Comparison of ENCODE assay signal across 8 mouse cellular contexts in the genomic region with DNA sequence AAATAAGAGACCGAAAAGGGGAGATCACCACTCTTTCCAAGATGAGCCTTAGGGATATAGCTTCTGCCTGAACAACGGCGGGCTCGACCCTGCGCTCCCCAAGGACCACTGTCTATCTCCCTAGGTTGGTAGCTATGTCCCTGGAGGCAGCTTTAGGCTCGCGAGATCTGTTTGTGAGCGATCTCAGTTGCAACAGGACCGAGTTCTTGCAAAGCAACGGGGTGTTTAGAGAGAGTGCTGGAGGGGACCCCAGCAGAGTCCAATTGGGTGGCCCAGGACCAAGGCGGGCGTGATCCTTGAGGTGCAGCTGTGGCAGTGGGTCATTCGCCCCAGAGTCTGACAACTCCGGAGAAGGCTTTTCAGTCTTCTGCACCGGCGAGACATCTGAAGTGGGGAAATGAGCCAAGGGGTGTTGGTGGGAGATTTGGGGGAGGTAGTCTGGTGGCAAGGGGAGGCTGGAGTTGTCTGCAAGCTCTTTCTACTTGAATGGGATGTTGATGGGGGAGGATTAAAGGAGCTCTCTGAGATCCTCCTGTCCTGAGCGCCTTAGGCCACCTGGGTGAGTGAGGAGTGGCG. TPM values are rescaled to one million over a fixed set of nuclear protein-coding genes. Genes with fewer than 3 reads are reported as not detected.
A peak's percentile ranks its signal among the peaks of the same experiment; 100 is the strongest.
DNase-seq lines count a peak whose midpoint lies in the region; ATAC-seq lines count a peak whose summit lies in the region.

No protein-coding gene starts in this region.

- H3K4me3 ChIP-seq in kidney, embryonic 15.5 days (replicated peaks) = peak overlapping the region; percentile 74
- peak overlapping the region; percentile 87 for H3K4me3 ChIP-seq in embryonic facial prominence, embryonic 13.5 days
- H3K4me3 ChIP-seq in intestine, embryonic 15.5 days (replicated peaks) = peak overlapping the region; percentile 65
- H3K4me3 ChIP-seq in neural tube, embryonic 14.5 days (ENCODE audit: low read depth, low read length) = peak overlapping the region; percentile 55

- peak overlapping the region; percentile 89 for H3K9ac ChIP-seq in kidney, embryonic 15.5 days
- H3K9ac ChIP-seq in embryonic facial prominence, embryonic 13.5 days = peak overlapping the region; percentile 95
- peak overlapping the region; percentile 24; the same call in 1 of the 2 replicates for H3K9ac ChIP-seq in intestine, embryonic 15.5 days
- peak overlapping the region; percentile 77 for H3K9ac ChIP-seq in neural tube, embryonic 14.5 days (replicated peaks; ENCODE audit: low read depth, low read length)

- peak overlapping the region; percentile 79 for H3K27ac ChIP-seq in kidney, embryonic 15.5 days
- H3K27ac ChIP-seq in embryonic facial prominence, embryonic 13.5 days = peak overlapping the region; percentile 99
- peak overlapping the region; percentile 71 for H3K27ac ChIP-seq in intestine, embryonic 15.5 days
- peak overlapping the region; percentile 91 for H3K27ac ChIP-seq in neural tube, embryonic 14.5 days (ENCODE audit: low read depth, low read length)

- peaks cover 43% of the 10 kb centered on the region for H3K4me1 ChIP-seq in kidney, embryonic 15.5 days
- H3K4me1 ChIP-seq in embryonic facial prominence, embryonic 13.5 days = peaks cover 44% of the 10 kb centered on the region
- peaks cover 23% of the 10 kb centered on the region for H3K4me1 ChIP-seq in intestine, embryonic 15.5 days (replicated peaks)
- H3K4me1 ChIP-seq in neural tube, embryonic 14.5 days (ENCODE audit: control insufficient read depth, insufficient read depth, low read length) = peaks cover 30% of the 10 kb centered on the region; the same call in 1 of the 2 replicates

- 3% methylated on average over 18 of the region's 18 CpGs for WGBS in kidney, embryonic 15.5 days
- 0% methylated on average over 18 of the region's 18 CpGs for WGBS in embryonic facial prominence, embryonic 13.5 days
- WGBS in intestine, embryonic 15.5 days = 9% methylated on average over 18 of the region's 18 CpGs
- WGBS in neural tube, embryonic 14.5 days = 1% methylated on average over 18 of the region's 18 CpGs

- H3K9me3 ChIP-seq in kidney, embryonic 15.5 days (replicated peaks) = no peaks in the 10 kb centered on the region
- no peaks in the 10 kb centered on the region for H3K9me3 ChIP-seq in embryonic facial prominence, embryonic 13.5 days
- no peaks in the 10 kb centered on the region for H3K9me3 ChIP-seq in intestine, embryonic 15.5 days
- H3K9me3 ChIP-seq in neural tube, embryonic 14.5 days (ENCODE audit: control insufficient read depth, low read length) = no peaks in the 10 kb centered on the region

- peak; percentile 47 for ATAC-seq in kidney, embryonic 15.5 days (replicated peaks; ENCODE audit: low FRiP score)
- peak; percentile 7; the same call in 1 of the 2 replicates for ATAC-seq in embryonic facial prominence, embryonic 13.5 days (ENCODE audit: insufficient number of reproducible peaks, insufficient read depth, low FRiP score, low TSS enrichment, low read depth)
- ATAC-seq in intestine, embryonic 15.5 days = peak; percentile 46
- peak; percentile 13 for ATAC-seq in neural tube, embryonic 14.5 days (ENCODE audit: low read depth)
- ATAC-seq in cerebellum, adult (ENCODE audit: insufficient number of reproducible peaks, low FRiP score, low TSS enrichment) = no peak; the same call in 1 of the 2 replicates

- DNase-seq in kidney, adult 8-10 months = no peak
- no peak for DNase-seq in adrenal gland, postnatal 10 days
- DNase-seq in layer of hippocampus, adult 8-10 months (ENCODE audit: low spot score in 2 of 2) = no peak

- H3K4me2 ChIP-seq in kidney, embryonic 15.5 days = peak overlapping the region; percentile 91
- peak overlapping the region; percentile 78 for H3K4me2 ChIP-seq in embryonic facial prominence, embryonic 13.5 days
- peak overlapping the region; percentile 89 for H3K4me2 ChIP-seq in intestine, embryonic 15.5 days (replicated peaks)
- peak overlapping the region; percentile 83 for H3K4me2 ChIP-seq in neural tube, embryonic 14.5 days (ENCODE audit: low read depth, low read length)

- H3K27me3 ChIP-seq in kidney, embryonic 15.5 days = peaks cover 8% of the 10 kb centered on the region; the same call in 1 of the 2 replicates
- peaks cover 9% of the 10 kb centered on the region for H3K27me3 ChIP-seq in embryonic facial prominence, embryonic 13.5 days
- H3K27me3 ChIP-seq in intestine, embryonic 15.5 days (replicated peaks) = no peaks in the 10 kb centered on the region
- no peaks in the 10 kb centered on the region for H3K27me3 ChIP-seq in neural tube, embryonic 14.5 days (ENCODE audit: control insufficient read depth, insufficient read depth, low read length)

- no peaks in the 10 kb centered on the region for H3K36me3 ChIP-seq in kidney, embryonic 15.5 days
- no peaks in the 10 kb centered on the region for H3K36me3 ChIP-seq in embryonic facial prominence, embryonic 13.5 days
- no peaks in the 10 kb centered on the region for H3K36me3 ChIP-seq in intestine, embryonic 15.5 days
- H3K36me3 ChIP-seq in neural tube, embryonic 14.5 days (ENCODE audit: control insufficient read depth, insufficient read depth, low read length) = no peaks in the 10 kb centered on the region

RNA-seq across cellular contexts. Expression of gene Rgma, which starts 15.2 kb away (rescaled TPM):
- 11.7 and 13.7 TPM in 2 replicates for polyA plus RNA-seq in kidney, embryonic 15.5 days (2015; fragmentation: Nextera tagmentation; extraction: Ambion mirVana)
- 21.8 and 23.6 TPM in 2 replicates for polyA plus RNA-seq in embryonic facial prominence, embryonic 13.5 days (2015; fragmentation: Nextera tagmentation; extraction: Ambion mirVana)
- polyA plus RNA-seq in intestine, embryonic 15.5 days (2015; fragmentation: Nextera tagmentation; extraction: Ambion mirVana) = 7.4 TPM in 2 replicates
- 46.6 and 58.4 TPM in 2 replicates for polyA plus RNA-seq in neural tube, embryonic 14.5 days (2014; fragmentation: Nextera tagmentation; extraction: Ambion mirVana)
- total RNA-seq in adrenal gland, postnatal 10 days (2021) = 10 to 100 TPM; 10.3 to 20.0 TPM
- total RNA-seq in layer of hippocampus, adult 8-10 months (2022) = 10 to 100 TPM; 49.5 to 64.5 (median 55.7) TPM

Comparison
In these comparisons a context has a peak if more than half of its experiments do, and no peak if none do; other contexts are left out.
1. H3K9ac ChIP-seq: peak in every context shown above with its lines; median percentile 95 in embryonic facial prominence, embryonic 13.5 days; 89 in kidney, embryonic 15.5 days; 77 in neural tube, embryonic 14.5 days; 24 in intestine, embryonic 15.5 days.